Mouse (Mus musculus) retina, embryonic 14.5 days (tissue): ENCODE measurements at regions not wholly inside any gene's neighbourhood (a gene's known extent, or its start where the extent isn't known, plus 50 kb on each side); places are given as distances from the start of the nearest gene placed in this dataset.

Source experiments
- DNase-seq: peaks from one replicate; pipeline ENCODE4 v3.0.0-alpha.2; 2015; ENCODE audit warnings: low spot score

GRCm38 (mm10) chr2:95378296-95378695 is 939.7 kb upstream of the Lrrc4c start:
- DNase-seq, result no peak

DNA sequence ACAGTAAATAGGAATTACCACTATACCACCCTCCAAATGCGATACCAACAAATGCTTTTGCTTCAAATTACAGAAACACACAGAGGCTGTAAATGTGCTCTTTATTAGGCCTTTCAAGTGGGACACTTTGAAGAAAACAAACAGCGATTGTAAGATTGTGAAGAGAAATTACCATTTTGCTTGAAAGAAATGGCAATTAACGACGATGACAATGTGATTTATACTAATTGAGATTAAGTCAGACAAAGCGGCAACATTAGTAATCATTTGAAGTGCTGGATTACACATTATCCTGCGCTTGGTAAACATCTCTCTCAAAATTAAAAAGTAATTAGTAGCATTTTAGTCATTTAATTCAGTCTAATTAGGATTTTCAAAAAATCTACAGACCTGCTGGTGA is 938.5 kb upstream of the Api5 start:
- DNase-seq, result peak; percentile 14

GRCm38 (mm10) chr2:95366824-95367715 is 929.1 kb upstream of the Api5 start:
- no peak for DNase-seq
